Mouse (Mus musculus): ENCODE data around the gene Cers6.

GRCm38 (mm10) chr2:69019026-69019565 is 157.9 kb downstream of the Cers6 start:
- no peak for TF ChIP-seq CTCF (IDR thresholded peaks at IDR 0.05; ENCODE audit: insufficient read depth, low read depth, low read length)
- no peak for TF ChIP-seq POLR2A (IDR thresholded peaks at IDR 0.05; ENCODE audit: insufficient read depth, low read depth, low read length)

Data from olfactory bulb, adult 2 months (tissue).